Mouse (Mus musculus): ENCODE results near the gene Slbp. TPM values are rescaled to one million over a fixed set of nuclear protein-coding genes. Genes with fewer than 3 reads are reported as not detected.

Gene Slbp
- polyA plus RNA-seq, 1 experiment from 2014 or later = 360 TPM

DNA sequence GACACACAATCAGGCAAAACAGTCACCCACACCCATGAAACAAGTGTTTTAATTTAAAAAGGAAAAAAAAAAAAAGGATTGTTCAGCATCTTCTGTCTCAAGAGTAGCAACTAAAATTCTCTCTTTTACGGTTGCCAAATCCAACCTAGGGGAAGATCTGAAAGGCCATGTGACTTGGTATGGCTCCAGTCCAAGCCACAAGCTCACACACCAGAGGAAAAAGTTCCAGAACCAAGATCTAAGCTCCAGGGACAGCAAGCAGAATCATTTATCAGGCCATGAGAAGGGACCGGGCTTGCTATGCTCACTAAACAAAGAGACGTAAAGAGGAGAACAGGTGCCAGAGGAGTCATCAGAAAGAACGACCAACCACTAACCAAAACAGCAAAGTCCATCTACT lies 24.4 kb downstream of the Slbp start:
- WGBS = 60% methylated on average over 4 of the region's 4 CpGs
- no peak overlapping the region for H3K9ac ChIP-seq (replicated peaks; ENCODE audit: low read length)

DNA sequence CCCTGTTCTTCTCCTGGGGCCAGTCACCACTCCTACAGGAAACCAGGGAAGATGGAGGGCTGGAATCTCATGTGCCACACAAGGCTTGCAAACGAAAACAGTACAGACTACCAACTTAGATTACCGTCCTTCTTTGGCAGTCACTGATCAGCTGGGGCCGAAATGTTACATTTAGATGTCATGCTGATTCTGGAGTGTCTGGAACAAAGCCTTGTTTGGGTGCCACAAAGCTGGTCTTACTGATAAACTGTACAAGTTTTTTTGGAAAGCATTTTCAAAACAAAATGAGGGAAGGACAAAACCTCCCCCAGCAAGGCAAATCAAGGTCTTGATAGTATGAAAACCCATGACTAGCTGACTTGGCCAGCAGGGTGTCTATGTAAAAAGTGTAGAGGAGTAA lies 28.6 kb downstream of the Slbp start:
- ATAC-seq (replicated peaks; ENCODE audit: insufficient number of reproducible peaks, low FRiP score, low TSS enrichment, low read depth) (no peak), DNase-seq (ENCODE audit: low spot score) (no peak)
- Histone ChIP-seq H3K4me2 (ENCODE audit: low read depth, low read length) (no peak overlapping the region), H3K4me1 (ENCODE audit: control insufficient read depth, insufficient read depth, low read length) (0 out of 2 replicates have a peak, but pooled peaks cover 2% of the 10 kb centered on the region), H3K27me3 (ENCODE audit: control insufficient read depth, insufficient read depth, low read length) (no peaks in the 10 kb centered on the region), H3K9ac (replicated peaks; ENCODE audit: low read length) (no peak overlapping the region), H3K9me3 (replicated peaks; ENCODE audit: control insufficient read depth, low read length) (no peaks in the 10 kb centered on the region), H3K27ac (replicated peaks; ENCODE audit: low read depth, low read length) (no peak overlapping the region), H3K4me3 (ENCODE audit: low read depth, low read length) (no peak overlapping the region), H3K36me3 (replicated peaks; ENCODE audit: control insufficient read depth, insufficient read depth, low read depth, low read length) (no peaks in the 10 kb centered on the region; the same call in 1 of the 2 replicates)
- WGBS = 79% methylated on average over 3 of the region's 3 CpGs

More for the DNA sequence above, 24.4 kb downstream of the Slbp start:
- no peak for DNase-seq (ENCODE audit: low spot score)
- no peak for ATAC-seq (replicated peaks; ENCODE audit: insufficient number of reproducible peaks, low FRiP score, low TSS enrichment, low read depth)
- Histone ChIP-seq H3K9me3 (replicated peaks; ENCODE audit: control insufficient read depth, low read length) (no peaks in the 10 kb centered on the region), H3K4me2 (ENCODE audit: low read depth, low read length) (peak overlapping the region; percentile 26), H3K4me3 (ENCODE audit: low read depth, low read length) (peak overlapping the region; percentile 76; the same call in 1 of the 2 replicates), H3K27ac (replicated peaks; ENCODE audit: low read depth, low read length) (no peak overlapping the region), H3K36me3 (replicated peaks; ENCODE audit: control insufficient read depth, insufficient read depth, low read depth, low read length) (no peaks in the 10 kb centered on the region; the same call in 1 of the 2 replicates), H3K27me3 (ENCODE audit: control insufficient read depth, insufficient read depth, low read length) (no peaks in the 10 kb centered on the region), H3K4me1 (ENCODE audit: control insufficient read depth, insufficient read depth, low read length) (0 out of 2 replicates have a peak, but pooled peaks cover 2% of the 10 kb centered on the region)

DNA sequence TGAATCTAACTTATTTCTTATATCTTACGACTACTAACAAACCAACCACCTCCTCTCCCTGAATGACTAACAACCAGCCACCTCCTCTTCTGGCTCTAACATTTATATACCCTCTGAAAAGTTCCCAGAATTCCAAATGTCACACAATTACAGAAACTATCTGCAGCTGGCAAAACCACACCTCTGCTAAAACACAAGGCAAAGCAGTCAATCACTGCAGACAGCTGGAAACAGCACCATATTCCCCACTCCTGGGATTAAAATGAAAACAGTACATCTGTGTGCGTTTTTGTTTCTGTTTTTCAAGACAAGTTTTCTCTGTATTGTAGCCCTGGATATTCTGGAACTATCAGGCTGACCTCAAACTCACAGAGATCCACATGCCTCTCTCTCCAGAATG lies 29.7 kb downstream of the Slbp start:
- Histone ChIP-seq H3K27me3 (ENCODE audit: control insufficient read depth, insufficient read depth, low read length) (no peaks in the 10 kb centered on the region), H3K4me1 (ENCODE audit: control insufficient read depth, insufficient read depth, low read length) (no peaks in the 10 kb centered on the region), H3K4me2 (ENCODE audit: low read depth, low read length) (no peak overlapping the region), H3K27ac (replicated peaks; ENCODE audit: low read depth, low read length) (no peak overlapping the region), H3K4me3 (ENCODE audit: low read depth, low read length) (no peak overlapping the region), H3K9me3 (replicated peaks; ENCODE audit: control insufficient read depth, low read length) (no peaks in the 10 kb centered on the region), H3K9ac (replicated peaks; ENCODE audit: low read length) (no peak overlapping the region), H3K36me3 (replicated peaks; ENCODE audit: control insufficient read depth, insufficient read depth, low read depth, low read length) (no peaks in the 10 kb centered on the region; the same call in 1 of the 2 replicates)
- ATAC-seq (replicated peaks; ENCODE audit: insufficient number of reproducible peaks, low FRiP score, low TSS enrichment, low read depth) (no peak), DNase-seq (ENCODE audit: low spot score) (no peak)
- WGBS = 92% methylated on average over 2 of the region's 2 CpGs

DNA sequence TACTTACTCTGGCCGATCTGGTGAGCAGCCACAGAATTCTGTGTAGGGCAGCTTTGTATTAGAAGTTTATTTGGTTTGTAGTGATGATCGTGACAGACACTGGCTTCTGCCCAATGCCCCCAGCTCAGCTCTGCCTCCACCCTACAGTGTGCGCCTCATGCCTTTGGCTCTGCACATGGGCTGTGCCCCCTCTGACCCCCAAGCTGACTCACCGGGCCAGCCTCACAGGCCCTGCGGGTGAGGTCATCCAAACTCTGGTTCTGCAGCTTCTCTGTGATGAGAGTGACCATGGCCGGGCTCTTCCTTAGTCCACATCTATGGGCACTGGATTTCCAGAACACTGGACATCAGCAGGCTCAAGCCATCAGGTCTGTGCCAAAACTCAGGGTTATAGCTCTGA lies 38.0 kb downstream of the Slbp start:
- WGBS = 85% methylated on average over 6 of the region's 6 CpGs
- Histone ChIP-seq H3K27ac (replicated peaks; ENCODE audit: low read depth, low read length) (no peak overlapping the region), H3K36me3 (replicated peaks; ENCODE audit: control insufficient read depth, insufficient read depth, low read depth, low read length) (peaks cover 7% of the 10 kb centered on the region)

DNA sequence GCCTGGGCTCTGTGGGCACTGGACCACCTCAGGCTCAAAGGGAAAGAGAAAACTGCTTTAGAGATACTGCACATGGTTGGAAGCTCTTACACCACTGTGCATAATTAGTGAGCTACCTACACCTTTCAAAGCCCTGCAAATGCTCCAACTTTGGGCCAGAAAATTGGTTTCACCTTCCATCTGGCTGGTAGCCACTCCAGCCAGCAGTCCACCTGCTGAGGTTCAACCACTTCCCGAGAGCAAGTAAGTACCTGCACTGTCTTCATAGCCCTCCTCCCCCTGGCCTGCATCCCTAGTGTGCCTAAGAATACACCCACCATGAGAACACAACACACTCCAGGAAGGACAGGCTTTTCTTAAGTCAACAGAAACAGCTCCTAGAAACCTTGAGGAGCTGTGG lies 40.6 kb downstream of the Slbp start:
- DNase-seq (ENCODE audit: low spot score) (no peak), ATAC-seq (replicated peaks; ENCODE audit: insufficient number of reproducible peaks, low FRiP score, low TSS enrichment, low read depth) (no peak)
- no peak overlapping the region for H3K9ac ChIP-seq (replicated peaks; ENCODE audit: low read length)
- no peak overlapping the region for H3K27ac ChIP-seq (replicated peaks; ENCODE audit: low read depth, low read length)
- WGBS = 96% methylated on average over 1 of the region's 1 CpGs
- no peaks in the 10 kb centered on the region for H3K27me3 ChIP-seq (ENCODE audit: control insufficient read depth, insufficient read depth, low read length)
- no peaks in the 10 kb centered on the region for H3K9me3 ChIP-seq (replicated peaks; ENCODE audit: control insufficient read depth, low read length)
- no peak overlapping the region for H3K4me2 ChIP-seq (ENCODE audit: low read depth, low read length)
- H3K36me3 ChIP-seq (replicated peaks; ENCODE audit: control insufficient read depth, insufficient read depth, low read depth, low read length) = peaks cover 10% of the 10 kb centered on the region
- no peak overlapping the region for H3K4me3 ChIP-seq (ENCODE audit: low read depth, low read length)
- H3K4me1 ChIP-seq (ENCODE audit: control insufficient read depth, insufficient read depth, low read length) = no peaks in the 10 kb centered on the region

More for the DNA sequence above, 38.0 kb downstream of the Slbp start:
- Histone ChIP-seq H3K27me3 (ENCODE audit: control insufficient read depth, insufficient read depth, low read length) (no peaks in the 10 kb centered on the region), H3K9ac (replicated peaks; ENCODE audit: low read length) (no peak overlapping the region), H3K4me1 (ENCODE audit: control insufficient read depth, insufficient read depth, low read length) (no peaks in the 10 kb centered on the region), H3K4me2 (ENCODE audit: low read depth, low read length) (no peak overlapping the region), H3K9me3 (replicated peaks; ENCODE audit: control insufficient read depth, low read length) (no peaks in the 10 kb centered on the region), H3K4me3 (ENCODE audit: low read depth, low read length) (no peak overlapping the region)
- no peak for ATAC-seq (replicated peaks; ENCODE audit: insufficient number of reproducible peaks, low FRiP score, low TSS enrichment, low read depth)
- no peak for DNase-seq (ENCODE audit: low spot score)

DNA sequence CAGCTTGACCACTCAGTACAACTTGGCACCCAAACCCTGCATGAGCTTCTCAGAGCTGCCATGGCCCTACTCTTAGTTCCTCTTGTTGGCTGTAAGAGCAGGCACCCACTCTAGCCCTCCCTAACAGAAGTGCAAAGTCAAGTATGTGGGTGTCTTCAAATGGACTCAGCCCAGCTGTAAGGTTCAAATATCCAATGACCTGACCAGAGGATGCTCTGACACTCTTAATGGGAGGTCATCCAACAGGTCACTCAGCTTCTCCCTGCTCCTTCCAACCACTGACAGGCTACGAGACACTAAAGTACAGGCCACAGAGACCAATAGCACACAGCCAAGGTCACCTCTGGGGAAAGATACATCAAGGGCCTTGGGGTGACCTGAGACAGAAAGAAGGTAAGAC lies 43.1 kb downstream of the Slbp start:
- no peaks in the 10 kb centered on the region for H3K9me3 ChIP-seq (replicated peaks; ENCODE audit: control insufficient read depth, low read length)
- DNase-seq (ENCODE audit: low spot score) (no peak), ATAC-seq (replicated peaks; ENCODE audit: insufficient number of reproducible peaks, low FRiP score, low TSS enrichment, low read depth) (no peak)
- no peak overlapping the region for H3K4me3 ChIP-seq (ENCODE audit: low read depth, low read length)
- no peak overlapping the region for H3K27ac ChIP-seq (replicated peaks; ENCODE audit: low read depth, low read length)
- no peaks in the 10 kb centered on the region for H3K4me1 ChIP-seq (ENCODE audit: control insufficient read depth, insufficient read depth, low read length)
- no peaks in the 10 kb centered on the region for H3K27me3 ChIP-seq (ENCODE audit: control insufficient read depth, insufficient read depth, low read length)
- H3K36me3 ChIP-seq (replicated peaks; ENCODE audit: control insufficient read depth, insufficient read depth, low read depth, low read length) = peaks cover 10% of the 10 kb centered on the region
- no peak overlapping the region for H3K9ac ChIP-seq (replicated peaks; ENCODE audit: low read length)
- 83% methylated on average over 1 of the region's 1 CpGs for WGBS
- H3K4me2 ChIP-seq (ENCODE audit: low read depth, low read length) = no peak overlapping the region

DNA sequence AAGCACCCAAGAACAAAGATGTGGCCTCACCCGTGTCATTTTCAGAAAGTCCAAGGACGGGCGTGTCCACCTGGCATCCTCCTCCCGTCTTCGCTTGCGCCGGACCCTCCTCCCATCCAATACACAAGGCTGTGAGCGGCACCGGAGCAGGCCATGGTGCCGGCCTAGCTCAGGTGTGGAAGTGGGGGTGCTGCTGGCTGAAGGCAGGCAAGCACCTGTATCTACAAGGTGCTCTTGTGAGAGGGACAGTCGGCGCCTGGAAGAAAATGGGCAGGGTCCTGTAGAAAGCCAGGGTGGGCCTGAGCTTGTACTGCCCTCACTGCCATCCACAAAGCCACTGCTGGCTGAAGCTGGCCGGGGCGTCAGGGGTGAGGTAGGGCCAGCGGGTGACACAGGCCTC lies 44.9 kb downstream of the Slbp start:
- Histone ChIP-seq H3K4me2 (ENCODE audit: low read depth, low read length) (no peak overlapping the region), H3K9ac (replicated peaks; ENCODE audit: low read length) (no peak overlapping the region), H3K36me3 (replicated peaks; ENCODE audit: control insufficient read depth, insufficient read depth, low read depth, low read length) (peaks cover 10% of the 10 kb centered on the region), H3K27ac (replicated peaks; ENCODE audit: low read depth, low read length) (no peak overlapping the region), H3K4me3 (ENCODE audit: low read depth, low read length) (no peak overlapping the region), H3K27me3 (ENCODE audit: control insufficient read depth, insufficient read depth, low read length) (no peaks in the 10 kb centered on the region), H3K9me3 (replicated peaks; ENCODE audit: control insufficient read depth, low read length) (no peaks in the 10 kb centered on the region), H3K4me1 (ENCODE audit: control insufficient read depth, insufficient read depth, low read length) (no peaks in the 10 kb centered on the region)
- 98% methylated on average over 15 of the region's 15 CpGs for WGBS
- no peak; the same call in 1 of the 2 replicates for ATAC-seq (replicated peaks; ENCODE audit: insufficient number of reproducible peaks, low FRiP score, low TSS enrichment, low read depth)
- DNase-seq (ENCODE audit: low spot score) = no peak

DNA sequence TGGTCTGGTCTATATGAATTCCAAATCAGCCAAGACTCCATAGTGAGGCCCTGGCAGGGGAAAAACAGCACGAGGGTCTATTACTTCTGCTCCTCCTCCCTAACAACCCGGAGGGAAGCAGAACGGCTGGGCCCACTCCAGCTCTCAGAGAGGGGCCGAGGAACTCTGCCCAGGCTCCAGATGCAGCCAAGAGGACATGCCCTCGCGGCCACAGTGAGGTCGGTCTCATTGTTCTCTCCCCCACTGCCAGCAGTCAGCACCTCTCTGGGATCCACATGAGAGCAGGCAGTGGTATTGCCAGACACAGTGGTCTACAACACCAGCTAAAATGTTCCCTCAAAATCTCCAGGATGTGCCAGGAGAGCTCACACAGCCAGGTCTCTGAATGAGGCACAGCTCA lies 45.7 kb downstream of the Slbp start:
- Histone ChIP-seq H3K9me3 (replicated peaks; ENCODE audit: control insufficient read depth, low read length) (no peaks in the 10 kb centered on the region), H3K4me3 (ENCODE audit: low read depth, low read length) (no peak overlapping the region), H3K4me2 (ENCODE audit: low read depth, low read length) (no peak overlapping the region), H3K36me3 (replicated peaks; ENCODE audit: control insufficient read depth, insufficient read depth, low read depth, low read length) (peaks cover 10% of the 10 kb centered on the region), H3K4me1 (ENCODE audit: control insufficient read depth, insufficient read depth, low read length) (no peaks in the 10 kb centered on the region), H3K27ac (replicated peaks; ENCODE audit: low read depth, low read length) (no peak overlapping the region), H3K9ac (replicated peaks; ENCODE audit: low read length) (no peak overlapping the region), H3K27me3 (ENCODE audit: control insufficient read depth, insufficient read depth, low read length) (no peaks in the 10 kb centered on the region)
- 91% methylated on average over 7 of the region's 7 CpGs for WGBS
- DNase-seq (ENCODE audit: low spot score) (no peak), ATAC-seq (replicated peaks; ENCODE audit: insufficient number of reproducible peaks, low FRiP score, low TSS enrichment, low read depth) (no peak)

Measured in embryonic facial prominence, embryonic 11.5 days (tissue).